Mouse (Mus musculus) lung, adult 2 months (tissue): Measurements from ENCODE around the gene E130309D02Rik.

Experiments
- CTCF ChIP-seq: fragments of 200-500 bp; IDR thresholded peaks from 2 replicates; pipeline ENCODE4 v1.5.1; 2011; ENCODE audit warnings: mild to moderate bottlenecking, low read length, control low read depth; ENCODE audit not compliant: insufficient read depth
- POLR2A ChIP-seq: fragments of 200-500 bp; IDR thresholded peaks from 2 replicates; pipeline ENCODE4 v1.6.1; 2011; ENCODE audit warnings: low read depth, mild to moderate bottlenecking, control low read depth, low read length, borderline replicate concordance; ENCODE audit errors: extremely low read depth

DNA sequence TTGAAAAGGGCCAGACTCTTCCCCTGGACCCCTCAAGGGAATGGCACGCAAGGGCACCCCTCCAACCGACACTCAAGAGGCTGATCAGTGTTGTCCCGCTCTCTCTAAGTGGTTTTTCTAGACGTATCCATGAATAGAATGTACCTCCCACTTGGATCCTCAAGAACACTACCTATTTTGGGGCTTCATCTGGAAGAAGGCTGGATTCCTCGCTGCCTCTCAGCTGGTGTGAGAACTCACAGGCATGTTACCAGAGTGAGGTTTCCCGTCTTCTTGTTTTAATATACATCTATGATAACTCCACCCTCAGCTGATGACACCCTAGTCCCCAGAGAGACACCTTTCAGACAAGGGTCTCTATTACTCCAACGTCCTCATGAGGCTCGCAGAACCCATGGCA, 53.5 kb downstream of the E130309D02Rik start:
- TF ChIP-seq CTCF (no peak), POLR2A (no peak)
